In the genomic region with DNA sequence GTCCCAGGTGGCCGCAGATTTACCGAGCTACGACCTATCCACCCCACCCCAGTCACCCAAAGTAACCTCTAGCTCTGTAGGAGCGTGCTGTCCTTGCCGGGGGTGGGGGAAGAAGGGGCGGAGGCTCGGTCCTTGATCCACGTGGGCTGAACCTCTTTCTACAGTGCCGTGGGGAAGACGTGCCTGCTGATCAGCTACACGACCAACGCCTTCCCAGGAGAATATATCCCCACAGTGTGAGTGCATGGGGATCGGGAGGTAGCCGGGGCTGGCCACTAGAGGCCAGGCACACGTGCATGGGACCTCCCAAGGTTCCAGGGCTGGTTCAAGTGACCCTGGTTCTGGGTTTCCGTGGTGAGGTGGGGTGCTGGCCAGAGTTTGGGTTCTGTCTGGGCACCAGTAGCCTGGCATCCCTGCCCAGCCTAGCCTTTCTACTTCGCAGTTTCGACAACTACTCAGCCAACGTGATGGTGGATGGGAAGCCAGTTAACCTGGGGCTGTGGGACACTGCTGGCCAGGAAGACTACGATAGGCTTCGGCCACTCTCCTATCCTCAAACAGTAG, we compare ENCODE assay signal across 8 mouse cellular contexts. TPM values are rescaled to one million over a fixed set of nuclear protein-coding genes. Genes with fewer than 3 reads are reported as not detected.
DNase-seq lines count a peak whose midpoint lies in the region; ATAC-seq and TF ChIP-seq lines count a peak whose summit lies in the region.

No protein-coding gene starts in this region.

- no peak; the same call in 1 of the 2 replicates for TF ChIP-seq POLR2A in embryonic fibroblast, embryonic 13.5 days (IDR thresholded peaks at IDR 0.05; ENCODE audit: low read depth, low read length)

- H3K4me3 ChIP-seq in lung, embryonic 14.5 days (ENCODE audit: low read depth, low read length): peak overlapping the region; percentile 61
- peak overlapping the region; percentile 25 for H3K4me3 ChIP-seq in embryonic fibroblast, embryonic 13.5 days (ENCODE audit: insufficient read depth, low read length)
- H3K4me3 ChIP-seq in intestine, embryonic 16.5 days (ENCODE audit: low read length): peak overlapping the region; percentile 65
- peak overlapping the region; percentile 67 for H3K4me3 ChIP-seq in neural tube, embryonic 12.5 days

- no peak overlapping the region for H3K27ac ChIP-seq in lung, embryonic 14.5 days (ENCODE audit: low read depth)
- H3K27ac ChIP-seq in embryonic fibroblast, embryonic 13.5 days (ENCODE audit: insufficient read depth, low read length): no peak overlapping the region
- H3K27ac ChIP-seq in intestine, embryonic 16.5 days (ENCODE audit: low read length): no peak overlapping the region
- no peak overlapping the region for H3K27ac ChIP-seq in neural tube, embryonic 12.5 days

- no peak for DNase-seq in lung, embryonic 14.5 days
- no peak for DNase-seq in lung, postnatal 4 days
- DNase-seq in cerebellum, adult 8-10 months: no peak
- no peak for DNase-seq in left cerebral cortex, adult 18-20 months (ENCODE audit: low spot score in 2 of 2)

- H3K27me3 ChIP-seq in lung, embryonic 14.5 days (ENCODE audit: insufficient read depth, low read length): no peaks in the 10 kb centered on the region
- no peaks in the 10 kb centered on the region for H3K27me3 ChIP-seq in intestine, embryonic 16.5 days (replicated peaks; ENCODE audit: control insufficient read depth, insufficient read depth, low read length)
- H3K27me3 ChIP-seq in neural tube, embryonic 12.5 days (replicated peaks): peaks cover 17% of the 10 kb centered on the region; the same call in 1 of the 2 replicates

- peaks cover 30% of the 10 kb centered on the region for H3K36me3 ChIP-seq in lung, embryonic 14.5 days (ENCODE audit: insufficient read depth)
- H3K36me3 ChIP-seq in intestine, embryonic 16.5 days (ENCODE audit: control insufficient read depth, insufficient read depth, low read length): 0 out of 2 replicates have a peak, but pooled peaks cover 8% of the 10 kb centered on the region
- H3K36me3 ChIP-seq in neural tube, embryonic 12.5 days: peaks cover 36% of the 10 kb centered on the region

- H3K4me1 ChIP-seq in lung, embryonic 14.5 days (ENCODE audit: insufficient read depth): 0 out of 2 replicates have a peak, but pooled peaks cover 5% of the 10 kb centered on the region
- no peaks in the 10 kb centered on the region for H3K4me1 ChIP-seq in embryonic fibroblast, embryonic 13.5 days (ENCODE audit: control insufficient read depth, insufficient read depth, low read length)
- H3K4me1 ChIP-seq in intestine, embryonic 16.5 days (ENCODE audit: control insufficient read depth, insufficient read depth, low read length): peaks cover 21% of the 10 kb centered on the region
- H3K4me1 ChIP-seq in neural tube, embryonic 12.5 days: peaks cover 26% of the 10 kb centered on the region

- H3K9me3 ChIP-seq in lung, embryonic 14.5 days (ENCODE audit: low read depth, low read length): no peaks in the 10 kb centered on the region
- no peaks in the 10 kb centered on the region for H3K9me3 ChIP-seq in intestine, embryonic 16.5 days (ENCODE audit: control insufficient read depth, low read length)
- H3K9me3 ChIP-seq in neural tube, embryonic 12.5 days: no peaks in the 10 kb centered on the region

- peak; percentile 41 for TF ChIP-seq CTCF in lung, embryonic 14.5 days (IDR thresholded peaks at IDR 0.05; ENCODE audit: low read depth)
- TF ChIP-seq CTCF in embryonic fibroblast, embryonic 13.5 days (IDR thresholded peaks at IDR 0.05; ENCODE audit: borderline replicate concordance, insufficient read depth, low read length): no peak

- peak overlapping the region; percentile 68 for H3K9ac ChIP-seq in lung, embryonic 14.5 days
- H3K9ac ChIP-seq in intestine, embryonic 16.5 days (ENCODE audit: low read depth, low read length): peak overlapping the region; percentile 77
- peak overlapping the region; percentile 87 for H3K9ac ChIP-seq in neural tube, embryonic 12.5 days

- ATAC-seq in lung, embryonic 14.5 days (ENCODE audit: insufficient read depth): peak; percentile 5; the same call in 1 of the 2 replicates
- ATAC-seq in intestine, embryonic 16.5 days: no peak
- no peak for ATAC-seq in neural tube, embryonic 12.5 days (ENCODE audit: low FRiP score, low read depth)
- no peak for ATAC-seq in CD4-positive, CD25-positive, alpha-beta regulatory T cell, adult 4 months

- WGBS in lung, embryonic 14.5 days: 17% methylated on average over 21 of the region's 21 CpGs
- 19% methylated on average over 21 of the region's 21 CpGs for WGBS in intestine, embryonic 16.5 days
- WGBS in neural tube, embryonic 12.5 days: 19% methylated on average over 21 of the region's 21 CpGs

- H3K4me2 ChIP-seq in lung, embryonic 14.5 days: peak overlapping the region; percentile 99
- peak overlapping the region; percentile 98 for H3K4me2 ChIP-seq in intestine, embryonic 16.5 days (ENCODE audit: low read depth, low read length)
- peak overlapping the region; percentile 99 for H3K4me2 ChIP-seq in neural tube, embryonic 12.5 days (replicated peaks)

RNA-seq across cellular contexts. Expression of a gene that starts 0.9 kb away (rescaled TPM):
- polyA plus RNA-seq in lung, embryonic 14.5 days (2014; fragmentation: Nextera tagmentation; extraction: Ambion mirVana): 10.3 and 10.7 TPM in 2 replicates
- 16.0 and 20.8 TPM in 2 replicates for polyA plus RNA-seq in embryonic fibroblast, embryonic 13.5 days (2011; ENCODE audit: insufficient read length, low read depth, missing spikeins)
- polyA plus RNA-seq in intestine, embryonic 16.5 days (2015; fragmentation: Nextera tagmentation; extraction: Ambion mirVana): 30.4 and 31.2 TPM in 2 replicates
- 118 and 119 TPM in 2 replicates for polyA plus RNA-seq in neural tube, embryonic 12.5 days (2016; fragmentation: Nextera tagmentation; extraction: Ambion mirVana)
- 10 to 100 TPM; 28.9 to 38.6 TPM for total RNA-seq in left cerebral cortex, adult 18-20 months (2021)
- polyA plus RNA-seq in CD4-positive, CD25-positive, alpha-beta regulatory T cell, adult 4 months (2017; shearing (Covaris generic)): not detected

RNA-seq across cellular contexts. Expression of a gene that starts 4.9 kb away (rescaled TPM):
- polyA plus RNA-seq in lung, embryonic 14.5 days (2014; fragmentation: Nextera tagmentation; extraction: Ambion mirVana): 27.2 and 29.7 TPM in 2 replicates
- 31.6 and 52.4 TPM in 2 replicates for polyA plus RNA-seq in embryonic fibroblast, embryonic 13.5 days (2011; ENCODE audit: insufficient read length, low read depth, missing spikeins)
- polyA plus RNA-seq in intestine, embryonic 16.5 days (2015; fragmentation: Nextera tagmentation; extraction: Ambion mirVana): 56.0 and 65.0 TPM in 2 replicates
- polyA plus RNA-seq in neural tube, embryonic 12.5 days (2016; fragmentation: Nextera tagmentation; extraction: Ambion mirVana): 12.3 and 16.7 TPM in 2 replicates
- 10 to 100 TPM in 1 of 2 experiments, 1 to 10 TPM in 1; 8.5 to 11.9 TPM for total RNA-seq in left cerebral cortex, adult 18-20 months (2021)
- polyA plus RNA-seq in CD4-positive, CD25-positive, alpha-beta regulatory T cell, adult 4 months (2017; shearing (Covaris generic)): 10 to 100 TPM; 15.1 to 17.4 TPM

RNA-seq across cellular contexts. Expression of a gene that starts 8.4 kb away (rescaled TPM):
- 44.1 and 46.1 TPM in 2 replicates for polyA plus RNA-seq in lung, embryonic 14.5 days (2014; fragmentation: Nextera tagmentation; extraction: Ambion mirVana)
- polyA plus RNA-seq in embryonic fibroblast, embryonic 13.5 days (2011; ENCODE audit: insufficient read length, low read depth, missing spikeins): 16.1 and 17.8 TPM in 2 replicates
- 43.0 and 44.4 TPM in 2 replicates for polyA plus RNA-seq in intestine, embryonic 16.5 days (2015; fragmentation: Nextera tagmentation; extraction: Ambion mirVana)
- 70.9 and 72.6 TPM in 2 replicates for polyA plus RNA-seq in neural tube, embryonic 12.5 days (2016; fragmentation: Nextera tagmentation; extraction: Ambion mirVana)
- 10 to 100 TPM; 53.0 to 56.2 TPM for total RNA-seq in left cerebral cortex, adult 18-20 months (2021)
- polyA plus RNA-seq in CD4-positive, CD25-positive, alpha-beta regulatory T cell, adult 4 months (2017; shearing (Covaris generic)): 10 to 100 TPM; 26.8 to 34.4 TPM

RNA-seq across cellular contexts. Expression of a gene that starts 8.6 kb away (rescaled TPM):
- 168 and 173 TPM in 2 replicates for polyA plus RNA-seq in lung, embryonic 14.5 days (2014; fragmentation: Nextera tagmentation; extraction: Ambion mirVana)
- 42.8 and 44.1 TPM in 2 replicates for polyA plus RNA-seq in embryonic fibroblast, embryonic 13.5 days (2011; ENCODE audit: insufficient read length, low read depth, missing spikeins)
- polyA plus RNA-seq in intestine, embryonic 16.5 days (2015; fragmentation: Nextera tagmentation; extraction: Ambion mirVana): 159 and 174 TPM in 2 replicates
- 108 and 114 TPM in 2 replicates for polyA plus RNA-seq in neural tube, embryonic 12.5 days (2016; fragmentation: Nextera tagmentation; extraction: Ambion mirVana)
- total RNA-seq in left cerebral cortex, adult 18-20 months (2021): 10 to 100 TPM; 19.7 to 20.8 TPM
- 100 to 1,000 TPM; 152 to 156 TPM for polyA plus RNA-seq in CD4-positive, CD25-positive, alpha-beta regulatory T cell, adult 4 months (2017; shearing (Covaris generic))

RNA-seq across cellular contexts. Expression of a gene that starts 9.8 kb away (rescaled TPM):
- polyA plus RNA-seq in lung, embryonic 14.5 days (2014; fragmentation: Nextera tagmentation; extraction: Ambion mirVana): 14.7 and 19.6 TPM in 2 replicates
- 27.8 and 30.7 TPM in 2 replicates for polyA plus RNA-seq in embryonic fibroblast, embryonic 13.5 days (2011; ENCODE audit: insufficient read length, low read depth, missing spikeins)
- polyA plus RNA-seq in intestine, embryonic 16.5 days (2015; fragmentation: Nextera tagmentation; extraction: Ambion mirVana): 1.7 and 2.3 TPM in 2 replicates
- polyA plus RNA-seq in neural tube, embryonic 12.5 days (2016; fragmentation: Nextera tagmentation; extraction: Ambion mirVana): 0.95 and 1.6 TPM in 2 replicates
- 1 to 10 TPM; 1.7 to 2.9 TPM for total RNA-seq in left cerebral cortex, adult 18-20 months (2021)
- not detected for polyA plus RNA-seq in CD4-positive, CD25-positive, alpha-beta regulatory T cell, adult 4 months (2017; shearing (Covaris generic))
